Mouse (Mus musculus) hindbrain, postnatal 0 days (tissue): ENCODE measurements around the gene Bcat2. TPM values are rescaled to one million over a fixed set of nuclear protein-coding genes. Genes with fewer than 3 reads are reported as not detected.

Experiments used
- ATAC-seq: fragments of 200-750 bp; cut with Nextera tagmentation; 2 replicates; pipeline ENCODE4 v1.8.0; 2017; ENCODE audit warnings: mild to moderate bottlenecking, moderate TSS enrichment, moderate library complexity
- DNase-seq: peaks from one replicate; pipeline ENCODE4 v3.0.0-alpha.2; 2015; ENCODE audit warnings: low spot score
- H3K27ac ChIP-seq: fragments of 300-500 bp; sonication (generic); 2 replicates; pipeline ENCODE4 v1.5.1; 2014; ENCODE audit warnings: mild to moderate bottlenecking
- H3K27me3 ChIP-seq: fragments of 300-500 bp; sonication (generic); 2 replicates; pipeline ENCODE4 v1.6.1; 2014; ENCODE audit warnings: low read length, mixed read lengths; ENCODE audit not compliant: insufficient read depth
- H3K36me3 ChIP-seq: fragments of 300-500 bp; sonication (generic); 2 replicates; pipeline ENCODE4 v1.6.1; 2014; ENCODE audit warnings: low read length, mixed read lengths; ENCODE audit not compliant: insufficient read depth
- H3K4me1 ChIP-seq: fragments of 300-500 bp; sonication (generic); 2 replicates; pipeline ENCODE4 v1.6.1; 2014; ENCODE audit warnings: antibody characterized with exemption, low read length, mixed read lengths; ENCODE audit not compliant: insufficient read depth
- H3K4me2 ChIP-seq: fragments of 300-500 bp; sonication (generic); 2 replicates; pipeline ENCODE4 v1.6.1; 2014; ENCODE audit warnings: low read depth, mild to moderate bottlenecking, low read length, moderate library complexity, mixed read lengths
- H3K4me3 ChIP-seq: fragments of 300-500 bp; sonication (generic); 2 replicates; pipeline ENCODE4 v1.5.1; 2014; ENCODE audit warnings: low read length
- H3K9ac ChIP-seq: fragments of 300-500 bp; sonication (generic); replicated peaks from 2 replicates; pipeline ENCODE4 v1.6.1; 2014; ENCODE audit warnings: mild to moderate bottlenecking, low read length, moderate library complexity, mixed read lengths
- H3K9me3 ChIP-seq: fragments of 300-500 bp; sonication (generic); 2 replicates; pipeline ENCODE4 v1.6.1; 2016; ENCODE audit warnings: low read length, mixed read lengths
- CTCF ChIP-seq: IDR thresholded peaks from 2 replicates; pipeline ENCODE4 v1.5.1; 2016; ENCODE audit warnings: antibody characterized with exemption, control low read depth, low read depth
- WGBS: fragments of 180-500 bp; shearing (Covaris S2); extraction: QIAGEN DNeasy Blood & Tissue Kit; methylation state at CpG from one replicate; pipeline ENCODE4 v1.1.7; 2014; 5-methylcytosine and 5-hydroxymethylcytosine counted together
- polyA plus RNA-seq: library from polyadenylated mRNA; unstranded; fragments of >200 nt; fragmentation: Nextera tagmentation; extraction: Ambion mirVana; gene quantifications from 2 replicates; pipeline ENCODE4 v1.2.1, GENCODE M21; 2015
- total RNA-seq: library from RNA; depleted of rRNA; stranded (reverse); fragments of >200 nt; gene quantifications from 2 replicates; pipeline ENCODE4 v1.2.3, GENCODE M21; 2014; rRNA removed

Bcat2 gene
- total and polyA plus RNA-seq, 2 experiments from 2014 or later: 17.8 to 19.0 TPM

GRCm38 (mm10) chr7:45637710-45638109 lies 67.8 kb downstream of the Bcat2 start:
- Histone ChIP-seq H3K27ac (no peak overlapping the region), H3K9me3 (no peaks in the 10 kb centered on the region), H3K36me3 (no peaks in the 10 kb centered on the region), H3K4me2 (no peak overlapping the region), H3K9ac (no peak overlapping the region), H3K4me3 (no peak overlapping the region), H3K27me3 (no peaks in the 10 kb centered on the region), H3K4me1 (peaks cover 16% of the 10 kb centered on the region; the same call in 1 of the 2 replicates)
- 90% methylated on average over 6 of the region's 6 CpGs for WGBS
- TF ChIP-seq CTCF: no peak
- no peak for ATAC-seq
- DNase-seq: no peak

GRCm38 (mm10) chr7:45638623-45639401 lies 68.9 kb downstream of the Bcat2 start:
- Histone ChIP-seq H3K36me3 (no peaks in the 10 kb centered on the region), H3K4me3 (peak overlapping the region; percentile 25; the same call in 1 of the 2 replicates), H3K9ac (peak overlapping the region; percentile 31; the same call in 1 of the 2 replicates), H3K4me2 (peak overlapping the region; percentile 49), H3K9me3 (no peaks in the 10 kb centered on the region), H3K4me1 (peaks cover 22% of the 10 kb centered on the region; the same call in 1 of the 2 replicates), H3K27me3 (no peaks in the 10 kb centered on the region), H3K27ac (no peak overlapping the region)
- peak; percentile 90 for ATAC-seq
- DNase-seq: peak; percentile 100
- WGBS: 23% methylated on average over 29 of the region's 29 CpGs
- no peak for TF ChIP-seq CTCF

Other genes starting within 250 kb of the Bcat2 start
Only the 30 nearest of the 36 such genes appear.
- 87.4 and 94.2 TPM in 2 replicates for gene Lin7b, start 199.6 kb upstream of the Bcat2 start, total RNA-seq
- gene Lin7b, start 199.6 kb upstream of the Bcat2 start, polyA plus RNA-seq: 69.3 and 76.1 TPM in 2 replicates
- gene Snrnp70, start 174.4 kb upstream of the Bcat2 start, total RNA-seq: 228 and 240 TPM in 2 replicates
- gene Snrnp70, start 174.4 kb upstream of the Bcat2 start, polyA plus RNA-seq: 143 and 145 TPM in 2 replicates
- gene Kcna7, start 164.5 kb upstream of the Bcat2 start, total RNA-seq: 0.52 TPM in 1 of 2 replicates, not detected in the other
- not detected in 2 replicates for gene Kcna7, start 164.5 kb upstream of the Bcat2 start, polyA plus RNA-seq
- gene Ntf5, start 156.5 kb upstream of the Bcat2 start, total RNA-seq: 0.16 TPM in 1 of 2 replicates, not detected in the other
- 0.14 and 0.16 TPM in 2 replicates for gene Ntf5, start 156.5 kb upstream of the Bcat2 start, polyA plus RNA-seq
- gene Lhb, start 149.3 kb upstream of the Bcat2 start, total RNA-seq: 1.3 TPM in 1 of 2 replicates, not detected in the other
- 0.60 and 0.74 TPM in 2 replicates for gene Lhb, start 149.3 kb upstream of the Bcat2 start, polyA plus RNA-seq
- gene Gys1, start 135.3 kb upstream of the Bcat2 start, total RNA-seq: 21.1 and 22.4 TPM in 2 replicates
- gene Gys1, start 135.3 kb upstream of the Bcat2 start, polyA plus RNA-seq: 16.1 and 16.4 TPM in 2 replicates
- gene Ruvbl2, start 132.1 kb upstream of the Bcat2 start, total RNA-seq: 147 and 161 TPM in 2 replicates
- 82.9 and 88.9 TPM in 2 replicates for gene Ruvbl2, start 132.1 kb upstream of the Bcat2 start, polyA plus RNA-seq
- gene Ftl1, start 110.3 kb upstream of the Bcat2 start, total RNA-seq: 2,068 and 2,255 TPM in 2 replicates
- gene Ftl1, start 110.3 kb upstream of the Bcat2 start, polyA plus RNA-seq: 4,654 and 4,668 TPM in 2 replicates
- gene Bax, start 103.3 kb upstream of the Bcat2 start, total RNA-seq: 117 and 131 TPM in 2 replicates
- gene Bax, start 103.3 kb upstream of the Bcat2 start, polyA plus RNA-seq: 253 and 264 TPM in 2 replicates
- 0.21 TPM in 1 of 2 replicates, not detected in the other for gene Tulp2, start 88.3 kb upstream of the Bcat2 start, total RNA-seq
- 0.21 and 0.57 TPM in 2 replicates for gene Tulp2, start 88.3 kb upstream of the Bcat2 start, polyA plus RNA-seq
- not detected in 2 replicates for gene Gm45808, start 83.3 kb upstream of the Bcat2 start, total RNA-seq
- gene Gm45808, start 83.3 kb upstream of the Bcat2 start, polyA plus RNA-seq: not detected in 2 replicates
- 4.3 and 4.7 TPM in 2 replicates for gene Dhdh, start 81.3 kb upstream of the Bcat2 start, total RNA-seq
- 5.9 and 6.2 TPM in 2 replicates for gene Dhdh, start 81.3 kb upstream of the Bcat2 start, polyA plus RNA-seq
- gene Nucb1, start 59.7 kb upstream of the Bcat2 start, total RNA-seq: 91.6 and 93.7 TPM in 2 replicates
- gene Nucb1, start 59.7 kb upstream of the Bcat2 start, polyA plus RNA-seq: 133 and 144 TPM in 2 replicates
- 19.2 and 19.8 TPM in 2 replicates for gene Ppp1r15a, start 43.9 kb upstream of the Bcat2 start, total RNA-seq
- gene Ppp1r15a, start 43.9 kb upstream of the Bcat2 start, polyA plus RNA-seq: 21.6 and 25.4 TPM in 2 replicates
- 2.4 and 2.8 TPM in 2 replicates for gene Plekha4, start 43.8 kb upstream of the Bcat2 start, total RNA-seq
- gene Plekha4, start 43.8 kb upstream of the Bcat2 start, polyA plus RNA-seq: 2.1 and 2.2 TPM in 2 replicates
- gene Hsd17b14, start 15.3 kb upstream of the Bcat2 start, total RNA-seq: 0.68 TPM in 1 of 2 replicates, not detected in the other
- 0.54 and 0.89 TPM in 2 replicates for gene Hsd17b14, start 15.3 kb upstream of the Bcat2 start, polyA plus RNA-seq
- not detected in 2 replicates for gene Fgf21, start 45.3 kb downstream of the Bcat2 start, total RNA-seq
- gene Fgf21, start 45.3 kb downstream of the Bcat2 start, polyA plus RNA-seq: not detected in 2 replicates
- 0.18 TPM in 1 of 2 replicates, not detected in the other for gene Fut1, start 47.1 kb downstream of the Bcat2 start, total RNA-seq
- gene Fut1, start 47.1 kb downstream of the Bcat2 start, polyA plus RNA-seq: not detected in 2 replicates
- 0.10 and 0.54 TPM in 2 replicates for gene Izumo1, start 51.7 kb downstream of the Bcat2 start, total RNA-seq
- 0.10 TPM in 1 of 2 replicates, not detected in the other for gene Izumo1, start 51.7 kb downstream of the Bcat2 start, polyA plus RNA-seq
- gene Rasip1, start 57.3 kb downstream of the Bcat2 start, total RNA-seq: 36.4 and 39.8 TPM in 2 replicates
- 18.7 TPM in 2 replicates for gene Rasip1, start 57.3 kb downstream of the Bcat2 start, polyA plus RNA-seq
- gene Mamstr, start 69.8 kb downstream of the Bcat2 start, total RNA-seq: 3.3 and 3.6 TPM in 2 replicates
- gene Mamstr, start 69.8 kb downstream of the Bcat2 start, polyA plus RNA-seq: 2.9 and 3.9 TPM in 2 replicates
- gene Fut2, start 96.2 kb downstream of the Bcat2 start, total RNA-seq: 0.32 TPM in 1 of 2 replicates, not detected in the other
- gene Fut2, start 96.2 kb downstream of the Bcat2 start, polyA plus RNA-seq: 0.15 and 0.67 TPM in 2 replicates
- gene Ntn5, start 113.9 kb downstream of the Bcat2 start, total RNA-seq: 0.94 TPM in 1 of 2 replicates, not detected in the other
- 0.68 and 0.80 TPM in 2 replicates for gene Ntn5, start 113.9 kb downstream of the Bcat2 start, polyA plus RNA-seq
- gene Sec1, start 124.2 kb downstream of the Bcat2 start, total RNA-seq: 0.68 and 0.79 TPM in 2 replicates
- gene Sec1, start 124.2 kb downstream of the Bcat2 start, polyA plus RNA-seq: 0.35 and 0.48 TPM in 2 replicates
- gene Car11, start 129.7 kb downstream of the Bcat2 start, total RNA-seq: 89.4 and 91.0 TPM in 2 replicates
- 76.9 and 78.2 TPM in 2 replicates for gene Car11, start 129.7 kb downstream of the Bcat2 start, polyA plus RNA-seq
- gene Dbp, start 134.9 kb downstream of the Bcat2 start, total RNA-seq: 4.2 and 12.2 TPM in 2 replicates
- gene Dbp, start 134.9 kb downstream of the Bcat2 start, polyA plus RNA-seq: 4.6 and 5.3 TPM in 2 replicates
- gene Rpl18, start 145.3 kb downstream of the Bcat2 start, total RNA-seq: 999 and 1,175 TPM in 2 replicates
- gene Rpl18, start 145.3 kb downstream of the Bcat2 start, polyA plus RNA-seq: 519 and 535 TPM in 2 replicates
- 27.4 and 31.6 TPM in 2 replicates for gene Sphk2, start 147.8 kb downstream of the Bcat2 start, total RNA-seq
- 17.8 and 18.5 TPM in 2 replicates for gene Sphk2, start 147.8 kb downstream of the Bcat2 start, polyA plus RNA-seq
- gene Fam83e, start 151.1 kb downstream of the Bcat2 start, total RNA-seq: 0.11 and 0.16 TPM in 2 replicates
- gene Fam83e, start 151.1 kb downstream of the Bcat2 start, polyA plus RNA-seq: 0.09 and 0.25 TPM in 2 replicates
- gene Spaca4, start 155.7 kb downstream of the Bcat2 start, total RNA-seq: not detected in 2 replicates
- not detected in 2 replicates for gene Spaca4, start 155.7 kb downstream of the Bcat2 start, polyA plus RNA-seq